Comparison of ENCODE assay signal across 14 mouse cellular contexts in genomic region chr9:64605077-64605714, GRCm38 (mm10).
DNase-seq lines count a peak whose midpoint lies in the region; ATAC-seq lines count a peak whose summit lies in the region.
"Had no signal": no experiment of that assay in that cellular context is flagged by ENCODE, and none has a peak within 500 bp of the region (broad histone marks: within the 10 kb centered on the region; RNA-seq: fewer than 3 reads in every experiment).

No protein-coding gene starts in this region.

- H3K4me2 ChIP-seq in neural tube, embryonic 12.5 days (replicated peaks), result peak overlapping the region; percentile 22; the same call in 1 of the 2 replicates
- H3K4me2 ChIP-seq in hindbrain, embryonic 11.5 days (replicated peaks; ENCODE audit: low read depth, low read length), result no peak overlapping the region
- H3K4me2 ChIP-seq in midbrain, embryonic 11.5 days, result no peak overlapping the region
- H3K4me2 ChIP-seq in stomach, embryonic 16.5 days (ENCODE audit: low read depth, low read length), result no peak overlapping the region
- H3K4me2 ChIP-seq: heart, embryonic 11.5 days had no signal

- peak; percentile 64 for ATAC-seq in neural tube, embryonic 12.5 days (ENCODE audit: low FRiP score, low read depth)
- ATAC-seq in hindbrain, embryonic 11.5 days (ENCODE audit: low FRiP score), result peak; percentile 27; the same call in 1 of the 2 replicates
- ATAC-seq in midbrain, embryonic 11.5 days (ENCODE audit: low FRiP score), result peak; percentile 61
- ATAC-seq in stomach, embryonic 16.5 days (ENCODE audit: insufficient read depth, low FRiP score), result no peak
- ATAC-seq: Patski had no signal

- no peak overlapping the region for H3K9ac ChIP-seq in neural tube, embryonic 12.5 days
- no peak overlapping the region for H3K9ac ChIP-seq in hindbrain, embryonic 11.5 days (ENCODE audit: low read depth, low read length)
- no peak overlapping the region for H3K9ac ChIP-seq in midbrain, embryonic 11.5 days (ENCODE audit: low read length)
- H3K9ac ChIP-seq in stomach, embryonic 16.5 days (ENCODE audit: low read length), result no peak overlapping the region

- no peaks in the 10 kb centered on the region for H3K9me3 ChIP-seq in neural tube, embryonic 12.5 days
- no peaks in the 10 kb centered on the region for H3K9me3 ChIP-seq in hindbrain, embryonic 11.5 days (ENCODE audit: control insufficient read depth, low read length)
- H3K9me3 ChIP-seq in midbrain, embryonic 11.5 days (ENCODE audit: control insufficient read depth, low read length), result no peaks in the 10 kb centered on the region
- H3K9me3 ChIP-seq in stomach, embryonic 16.5 days (replicated peaks; ENCODE audit: control insufficient read depth, low read length), result no peaks in the 10 kb centered on the region

- H3K36me3 ChIP-seq in neural tube, embryonic 12.5 days, result no peaks in the 10 kb centered on the region
- no peaks in the 10 kb centered on the region for H3K36me3 ChIP-seq in hindbrain, embryonic 11.5 days (ENCODE audit: control insufficient read depth, insufficient read depth, low read length)
- no peaks in the 10 kb centered on the region for H3K36me3 ChIP-seq in midbrain, embryonic 11.5 days (ENCODE audit: control insufficient read depth, insufficient read depth, low read length)
- H3K36me3 ChIP-seq in stomach, embryonic 16.5 days (ENCODE audit: control insufficient read depth, insufficient read depth, low read length), result no peaks in the 10 kb centered on the region

- 75% methylated on average over 14 of the region's 14 CpGs for WGBS in neural tube, embryonic 12.5 days
- WGBS in hindbrain, embryonic 11.5 days, result 81% methylated on average over 14 of the region's 14 CpGs
- 52% methylated on average over 14 of the region's 14 CpGs for WGBS in midbrain, embryonic 11.5 days
- 59% methylated on average over 14 of the region's 14 CpGs for WGBS in stomach, embryonic 16.5 days

- DNase-seq in neural tube, embryonic 10.5 days (ENCODE audit: extremely low spot score, low spot score), result no peak
- no peak for DNase-seq in hindbrain, embryonic 11.5 days (ENCODE audit: low spot score)
- peak; percentile 90 for DNase-seq in midbrain, embryonic 11.5 days (ENCODE audit: low spot score, missing footprints)
- DNase-seq in layer of hippocampus, postnatal 10 days (ENCODE audit: low spot score in 2 of 2), result no peak
- no peak for DNase-seq in adrenal gland, adult (ENCODE audit: inconsistent age in 2 of 2, low spot score in 1 of 2)
- DNase-seq: kidney, postnatal 36 days; lung, postnatal 36 days; spleen, adult 18-20 months; thymus, adult 2 months had no signal

- no peak overlapping the region for H3K27ac ChIP-seq in neural tube, embryonic 12.5 days
- H3K27ac ChIP-seq in hindbrain, embryonic 11.5 days (ENCODE audit: low read depth, low read length), result peak overlapping the region; percentile 24; the same call in 1 of the 2 replicates
- peak overlapping the region; percentile 12 for H3K27ac ChIP-seq in midbrain, embryonic 11.5 days (ENCODE audit: low read depth, low read length)
- peak overlapping the region; percentile 53; the same call in 1 of the 2 replicates for H3K27ac ChIP-seq in stomach, embryonic 16.5 days (ENCODE audit: low read length)
- H3K27ac ChIP-seq: gastrocnemius, adult 2 months had no signal

- no peak overlapping the region for H3K4me3 ChIP-seq in neural tube, embryonic 12.5 days
- no peak overlapping the region for H3K4me3 ChIP-seq in hindbrain, embryonic 11.5 days (ENCODE audit: low read depth, low read length)
- no peak overlapping the region for H3K4me3 ChIP-seq in midbrain, embryonic 11.5 days (ENCODE audit: low read depth, low read length)
- no peak overlapping the region for H3K4me3 ChIP-seq in stomach, embryonic 16.5 days (replicated peaks; ENCODE audit: low read length)
- H3K4me3 ChIP-seq: gastrocnemius, adult 2 months had no signal

- H3K4me1 ChIP-seq in neural tube, embryonic 12.5 days, result peaks cover 39% of the 10 kb centered on the region
- peaks cover 4% of the 10 kb centered on the region for H3K4me1 ChIP-seq in hindbrain, embryonic 11.5 days (replicated peaks; ENCODE audit: control insufficient read depth, insufficient read depth, low read length)
- peaks cover 37% of the 10 kb centered on the region for H3K4me1 ChIP-seq in midbrain, embryonic 11.5 days (ENCODE audit: control insufficient read depth, insufficient read depth, low read length)
- H3K4me1 ChIP-seq in stomach, embryonic 16.5 days (ENCODE audit: control insufficient read depth, insufficient read depth, low read length), result peaks cover 33% of the 10 kb centered on the region

- no peaks in the 10 kb centered on the region; the same call in none of the 2 replicates for H3K27me3 ChIP-seq in neural tube, embryonic 12.5 days (replicated peaks)
- H3K27me3 ChIP-seq in hindbrain, embryonic 11.5 days (ENCODE audit: control insufficient read depth, insufficient read depth, low read length), result no peaks in the 10 kb centered on the region
- H3K27me3 ChIP-seq in midbrain, embryonic 11.5 days (ENCODE audit: control insufficient read depth, insufficient read depth, low read length), result peaks cover 18% of the 10 kb centered on the region
- no peaks in the 10 kb centered on the region for H3K27me3 ChIP-seq in stomach, embryonic 16.5 days (ENCODE audit: control insufficient read depth, insufficient read depth, low read length)
- H3K27me3 ChIP-seq: Patski had no signal
